Mouse (Mus musculus): ENCODE data around the gene Myh14. TPM values are rescaled to one million over a fixed set of nuclear protein-coding genes. Genes with fewer than 3 reads are reported as not detected.

Gene Myh14
- polyA plus RNA-seq, 1 experiment from 2014 or later = 1.2 TPM

- ATAC-seq = no peak
- Histone ChIP-seq H3K9me3 (no peaks in the 10 kb centered on the region), H3K4me3 (replicated peaks) (no peak overlapping the region), H3K36me3 (no peaks in the 10 kb centered on the region), H3K27me3 (no peaks in the 10 kb centered on the region), H3K4me1 (replicated peaks) (peaks cover 6% of the 10 kb centered on the region), H3K9ac (replicated peaks) (no peak overlapping the region), H3K27ac (no peak overlapping the region), H3K4me2 (replicated peaks) (no peak overlapping the region)
- WGBS = 92% methylated on average over 4 of the region's 4 CpGs
Observed at GRCm38 (mm10) chr7:44695223-44695622, 24.6 kb upstream of the Myh14 start.

- Histone ChIP-seq H3K4me2 (replicated peaks) (no peak overlapping the region), H3K9ac (replicated peaks) (no peak overlapping the region), H3K4me3 (replicated peaks) (no peak overlapping the region), H3K36me3 (no peaks in the 10 kb centered on the region), H3K27me3 (no peaks in the 10 kb centered on the region), H3K9me3 (no peaks in the 10 kb centered on the region), H3K4me1 (replicated peaks) (peaks cover 6% of the 10 kb centered on the region), H3K27ac (no peak overlapping the region)
- 83% methylated on average over 10 of the region's 10 CpGs for WGBS
- no peak for ATAC-seq
Observed at GRCm38 (mm10) chr7:44693427-44694175, 23.0 kb upstream of the Myh14 start.

- no peaks in the 10 kb centered on the region for H3K27me3 ChIP-seq
- no peak overlapping the region for H3K4me3 ChIP-seq (replicated peaks)
- no peaks in the 10 kb centered on the region for H3K36me3 ChIP-seq
- WGBS = 91% methylated on average over 7 of the region's 7 CpGs
- no peak overlapping the region for H3K4me2 ChIP-seq (replicated peaks)
- no peak for ATAC-seq
- H3K27ac ChIP-seq = no peak overlapping the region
- H3K4me1 ChIP-seq (replicated peaks) = peaks cover 5% of the 10 kb centered on the region; the same call in 1 of the 2 replicates
- H3K9me3 ChIP-seq = no peaks in the 10 kb centered on the region
- H3K9ac ChIP-seq (replicated peaks) = no peak overlapping the region
Observed at GRCm38 (mm10) chr7:44689331-44689730, 18.7 kb upstream of the Myh14 start.

- H3K27me3 ChIP-seq = no peaks in the 10 kb centered on the region
- no peak overlapping the region for H3K4me2 ChIP-seq (replicated peaks)
- H3K36me3 ChIP-seq = no peaks in the 10 kb centered on the region
- H3K4me1 ChIP-seq (replicated peaks) = peaks cover 5% of the 10 kb centered on the region; the same call in 1 of the 2 replicates
- ATAC-seq = no peak
- H3K9ac ChIP-seq (replicated peaks) = no peak overlapping the region
- no peak overlapping the region for H3K4me3 ChIP-seq (replicated peaks)
- 71% methylated on average over 3 of the region's 3 CpGs for WGBS
- H3K27ac ChIP-seq = no peak overlapping the region
- no peaks in the 10 kb centered on the region for H3K9me3 ChIP-seq
Observed at GRCm38 (mm10) chr7:44688890-44689289, 18.2 kb upstream of the Myh14 start.

GRCm38 (mm10) chr7:44685531-44686402 lies 15.1 kb upstream of the Myh14 start:
- Histone ChIP-seq H3K9ac (replicated peaks) (no peak overlapping the region), H3K4me1 (replicated peaks) (peaks cover 5% of the 10 kb centered on the region; the same call in 1 of the 2 replicates), H3K36me3 (no peaks in the 10 kb centered on the region), H3K27ac (no peak overlapping the region; the same call in 1 of the 2 replicates), H3K4me2 (replicated peaks) (no peak overlapping the region), H3K9me3 (no peaks in the 10 kb centered on the region), H3K27me3 (no peaks in the 10 kb centered on the region), H3K4me3 (replicated peaks) (no peak overlapping the region)
- WGBS = 57% methylated on average over 17 of the region's 17 CpGs
- peak; percentile 80 for ATAC-seq

GRCm38 (mm10) chr7:44683656-44684055 lies 13.0 kb upstream of the Myh14 start:
- no peak overlapping the region for H3K4me3 ChIP-seq (replicated peaks)
- no peak overlapping the region for H3K9ac ChIP-seq (replicated peaks)
- H3K9me3 ChIP-seq = no peaks in the 10 kb centered on the region; the same call in 1 of the 2 replicates
- no peaks in the 10 kb centered on the region for H3K27me3 ChIP-seq
- H3K4me2 ChIP-seq (replicated peaks) = no peak overlapping the region
- no peak for ATAC-seq
- H3K36me3 ChIP-seq = no peaks in the 10 kb centered on the region
- H3K27ac ChIP-seq = no peak overlapping the region
- H3K4me1 ChIP-seq (replicated peaks) = peaks cover 5% of the 10 kb centered on the region; the same call in 1 of the 2 replicates
- WGBS = 87% methylated on average over 8 of the region's 8 CpGs

- no peak overlapping the region for H3K4me3 ChIP-seq (replicated peaks)
- peaks cover 4% of the 10 kb centered on the region for H3K9me3 ChIP-seq
- H3K4me2 ChIP-seq (replicated peaks) = no peak overlapping the region
- H3K27ac ChIP-seq = no peak overlapping the region
- H3K4me1 ChIP-seq (replicated peaks) = peaks cover under 1% of the 10 kb centered on the region; the same call in 1 of the 2 replicates
- no peak for ATAC-seq
- H3K36me3 ChIP-seq = no peaks in the 10 kb centered on the region
- H3K27me3 ChIP-seq = no peaks in the 10 kb centered on the region
- H3K9ac ChIP-seq (replicated peaks) = no peak overlapping the region
- WGBS = 68% methylated on average over 2 of the region's 2 CpGs
Observed at GRCm38 (mm10) chr7:44676611-44677010, 6.0 kb upstream of the Myh14 start.

- H3K9me3 ChIP-seq = peaks cover 4% of the 10 kb centered on the region
- H3K4me1 ChIP-seq (replicated peaks) = peaks cover 6% of the 10 kb centered on the region
- ATAC-seq = no peak
- no peak overlapping the region for H3K4me2 ChIP-seq (replicated peaks)
- 0 out of 2 replicates have a peak, but pooled peaks cover 3% of the 10 kb centered on the region for H3K27me3 ChIP-seq
- H3K27ac ChIP-seq = no peak overlapping the region
- WGBS = 51% methylated on average over 4 of the region's 4 CpGs
- H3K9ac ChIP-seq (replicated peaks) = no peak overlapping the region
- no peak overlapping the region for H3K4me3 ChIP-seq (replicated peaks)
- H3K36me3 ChIP-seq = no peaks in the 10 kb centered on the region
Observed at GRCm38 (mm10) chr7:44676126-44676525, 5.5 kb upstream of the Myh14 start.

- 71% methylated on average over 6 of the region's 6 CpGs for WGBS
- H3K9me3 ChIP-seq = peaks cover 4% of the 10 kb centered on the region; the same call in 1 of the 2 replicates
- no peaks in the 10 kb centered on the region for H3K36me3 ChIP-seq
- H3K27me3 ChIP-seq = peaks cover 11% of the 10 kb centered on the region
- H3K4me2 ChIP-seq (replicated peaks) = no peak overlapping the region
- no peak for ATAC-seq
- H3K4me1 ChIP-seq (replicated peaks) = peaks cover 14% of the 10 kb centered on the region
- H3K4me3 ChIP-seq (replicated peaks) = no peak overlapping the region
- H3K9ac ChIP-seq (replicated peaks) = no peak overlapping the region
- no peak overlapping the region for H3K27ac ChIP-seq
Observed at GRCm38 (mm10) chr7:44675171-44675570, 4.5 kb upstream of the Myh14 start.

GRCm38 (mm10) chr7:44674511-44674910 lies 3.9 kb upstream of the Myh14 start:
- Histone ChIP-seq H3K4me2 (replicated peaks) (no peak overlapping the region), H3K4me1 (replicated peaks) (peaks cover 14% of the 10 kb centered on the region), H3K36me3 (no peaks in the 10 kb centered on the region), H3K4me3 (replicated peaks) (no peak overlapping the region), H3K9ac (replicated peaks) (no peak overlapping the region), H3K9me3 (peaks cover 4% of the 10 kb centered on the region; the same call in 1 of the 2 replicates), H3K27ac (no peak overlapping the region), H3K27me3 (peaks cover 16% of the 10 kb centered on the region)
- no peak for ATAC-seq
- WGBS = 76% methylated on average over 4 of the region's 4 CpGs

GRCm38 (mm10) chr7:44672193-44672592 lies 1.6 kb upstream of the Myh14 start:
- H3K36me3 ChIP-seq = no peaks in the 10 kb centered on the region
- peaks cover 37% of the 10 kb centered on the region for H3K27me3 ChIP-seq
- H3K4me3 ChIP-seq (replicated peaks) = no peak overlapping the region
- no peak overlapping the region for H3K4me2 ChIP-seq (replicated peaks)
- H3K9ac ChIP-seq (replicated peaks) = no peak overlapping the region
- WGBS = 79% methylated on average over 5 of the region's 5 CpGs
- peaks cover 14% of the 10 kb centered on the region for H3K4me1 ChIP-seq (replicated peaks)
- no peak for ATAC-seq
- H3K27ac ChIP-seq = no peak overlapping the region
- H3K9me3 ChIP-seq = peaks cover 4% of the 10 kb centered on the region; the same call in 1 of the 2 replicates

GRCm38 (mm10) chr7:44669103-44669502 lies 1.5 kb downstream of the Myh14 start:
- 15% methylated on average over 21 of the region's 21 CpGs for WGBS
- no peak overlapping the region for H3K9ac ChIP-seq (replicated peaks)
- H3K36me3 ChIP-seq = no peaks in the 10 kb centered on the region
- H3K9me3 ChIP-seq = no peaks in the 10 kb centered on the region
- no peak overlapping the region for H3K4me2 ChIP-seq (replicated peaks)
- H3K4me3 ChIP-seq (replicated peaks) = no peak overlapping the region
- peaks cover 37% of the 10 kb centered on the region for H3K27me3 ChIP-seq
- ATAC-seq = no peak
- H3K27ac ChIP-seq = no peak overlapping the region
- peaks cover 14% of the 10 kb centered on the region for H3K4me1 ChIP-seq (replicated peaks)

Measured in midbrain, embryonic 13.5 days (tissue).